Mouse (Mus musculus) CH12.LX (cell line): ENCODE results near the gene Mpped1. TPM values are rescaled to one million over a fixed set of nuclear protein-coding genes. Genes with fewer than 3 reads are reported as not detected.

ENCODE experiments used
- DNase-seq: peaks from one replicate; pipeline ENCODE4 v3.0.0-alpha.2; 2013; ENCODE audit errors: extremely low read depth
- H3K27ac ChIP-seq: 2 replicates; pipeline ENCODE4 v1.5.1; 2012; ENCODE audit warnings: low read depth, mild to moderate bottlenecking, control low read depth, moderate library complexity; ENCODE audit not compliant: insufficient read depth
- H3K27me3 ChIP-seq: replicated peaks from 2 replicates; pipeline ENCODE3; 2012; ENCODE audit warnings: inconsistent platforms
- H3K36me3 ChIP-seq, 2 experiments: replicated peaks in 1 of 2; 2 replicates each; pipeline versions ENCODE3 to v1.6.1; 2012; ENCODE audit warnings: inconsistent platforms in 1 of 2, low read length in 1 of 2, mild to moderate bottlenecking in 1 of 2, mixed read lengths in 1 of 2, moderate library complexity in 1 of 2; ENCODE audit not compliant: control insufficient read depth in 1 of 2, insufficient read depth in 1 of 2
- H3K4me1 ChIP-seq, 2 experiments: 2 replicates each; pipeline ENCODE4 v1.6.1; 2012; ENCODE audit warnings: inconsistent platforms in 1 of 2, moderate library complexity in 1 of 2; ENCODE audit not compliant: insufficient read depth in 2 of 2, control insufficient read depth in 1 of 2
- H3K4me2 ChIP-seq: 2 replicates; pipeline ENCODE4 v1.6.1; 2012; ENCODE audit warnings: low read depth, mild to moderate bottlenecking, control low read depth; ENCODE audit not compliant: poor library complexity, insufficient read depth, severe bottlenecking
- H3K4me3 ChIP-seq, 3 experiments: fragments of 150-350 bp in 1 of 3; sonication (generic) in 1 of 3; replicated peaks in 1 of 3; 2 replicates each; pipeline versions ENCODE3 to v1.5.1; 2011 to 2012; ENCODE audit warnings: low read depth in 2 of 3, low read length in 2 of 3, mild to moderate bottlenecking in 2 of 3, moderate library complexity in 2 of 3, control low read depth in 1 of 3, improper control_type of control experiment in 1 of 3, inconsistent platforms in 1 of 3, mixed read lengths in 1 of 3; ENCODE audit not compliant: poor library complexity in 1 of 3
- H3K79me2 ChIP-seq: replicated peaks from 2 replicates; pipeline ENCODE4 v1.6.1; 2012; ENCODE audit warnings: mild to moderate bottlenecking, moderate library complexity; ENCODE audit not compliant: control insufficient read depth, poor library complexity, insufficient read depth, severe bottlenecking; ENCODE audit errors: extremely low read depth
- H3K9ac ChIP-seq: 2 replicates; pipeline ENCODE4 v1.6.1; 2012; ENCODE audit warnings: low read depth, mild to moderate bottlenecking, control low read depth, moderate library complexity; ENCODE audit not compliant: insufficient read depth
- H3K9me3 ChIP-seq: replicated peaks from 2 replicates; pipeline ENCODE3; 2012; ENCODE audit warnings: low read length, inconsistent platforms, mixed read lengths
- BHLHE40 ChIP-seq: IDR thresholded peaks from 2 replicates; pipeline ENCODE4 v1.6.1; 2011; ENCODE audit warnings: mild to moderate bottlenecking, low read depth, low read length, improper control_type of control experiment
- CHD2 ChIP-seq: IDR thresholded peaks from 2 replicates; pipeline ENCODE4 v1.6.1; 2011; ENCODE audit warnings: low read length, improper control_type of control experiment
- CTCF ChIP-seq, 2 experiments: IDR thresholded peaks in 1 of 2; conservative IDR thresholded peaks in 1 of 2; 2 replicates each; pipeline ENCODE4 v1.5.1; 2011 to 2012; ENCODE audit warnings: low read depth in 2 of 2, low read length in 2 of 2, improper control_type of control experiment in 1 of 2, inconsistent platforms in 1 of 2, mild to moderate bottlenecking in 1 of 2, moderate library complexity in 1 of 2
- E2F4 ChIP-seq: IDR thresholded peaks from 2 replicates; pipeline ENCODE4 v1.6.1; 2011; ENCODE audit warnings: low read depth, low read length, improper control_type of control experiment; ENCODE audit not compliant: insufficient replicate concordance
- EP300 ChIP-seq: IDR thresholded peaks from 2 replicates; pipeline ENCODE4 v1.6.1; 2011; ENCODE audit warnings: low read length, improper control_type of control experiment
- HCFC1 ChIP-seq: IDR thresholded peaks from 2 replicates; pipeline ENCODE4 v1.6.1; 2012; ENCODE audit warnings: low read depth, mild to moderate bottlenecking, inconsistent platforms, low read length, improper control_type of control experiment
- KAT2A ChIP-seq: IDR thresholded peaks from 2 replicates; pipeline ENCODE4 v1.6.1; 2012; ENCODE audit warnings: low read length, improper control_type of control experiment, inconsistent platforms; ENCODE audit not compliant: insufficient replicate concordance
- MAFK ChIP-seq: IDR thresholded peaks from 2 replicates; pipeline ENCODE4 v1.6.1; 2011; ENCODE audit warnings: low read length, improper control_type of control experiment; ENCODE audit not compliant: insufficient replicate concordance
- MAX ChIP-seq: IDR thresholded peaks from 2 replicates; pipeline ENCODE4 v1.6.1; 2011; ENCODE audit warnings: low read length, improper control_type of control experiment
- MAZ ChIP-seq: IDR thresholded peaks from 2 replicates; pipeline ENCODE4 v1.6.1; 2012; ENCODE audit warnings: low read depth, mild to moderate bottlenecking, inconsistent platforms, low read length, improper control_type of control experiment, moderate library complexity
- MXI1 ChIP-seq: IDR thresholded peaks from 2 replicates; pipeline ENCODE4 v1.6.1; 2011; ENCODE audit warnings: mild to moderate bottlenecking, low read depth, low read length, improper control_type of control experiment
- NRF1 ChIP-seq: IDR thresholded peaks from 2 replicates; pipeline ENCODE4 v1.6.1; 2014; ENCODE audit warnings: low read depth, mild to moderate bottlenecking, inconsistent platforms, low read length, improper control_type of control experiment, moderate library complexity
- RAD21 ChIP-seq: IDR thresholded peaks from 2 replicates; pipeline ENCODE4 v1.6.1; 2011; ENCODE audit warnings: low read depth, mild to moderate bottlenecking, low read length, improper control_type of control experiment, moderate library complexity
- RCOR1 ChIP-seq: conservative IDR thresholded peaks from 2 replicates; pipeline ENCODE4 v1.6.1; 2012; ENCODE audit warnings: low read depth, mild to moderate bottlenecking, inconsistent platforms, low read length, improper control_type of control experiment
- SIN3A ChIP-seq: IDR thresholded peaks from 2 replicates; pipeline ENCODE4 v1.6.1; 2012; ENCODE audit warnings: low read length, improper control_type of control experiment, inconsistent platforms
- SMC3 ChIP-seq: IDR thresholded peaks from 2 replicates; pipeline ENCODE4 v1.6.1; 2011; ENCODE audit warnings: low read depth, low read length, improper control_type of control experiment
- TBP ChIP-seq: conservative IDR thresholded peaks from 2 replicates; pipeline ENCODE4 v1.6.1; 2011; ENCODE audit warnings: low read depth, low read length, improper control_type of control experiment
- TCF12 ChIP-seq: IDR thresholded peaks from 2 replicates; pipeline ENCODE4 v1.6.1; 2014; ENCODE audit warnings: low read depth, mild to moderate bottlenecking, inconsistent platforms, low read length, improper control_type of control experiment
- USF2 ChIP-seq: conservative IDR thresholded peaks from 2 replicates; pipeline ENCODE4 v1.6.1; 2011; ENCODE audit warnings: low read depth, low read length, improper control_type of control experiment
- ZC3H11A ChIP-seq: IDR thresholded peaks from 2 replicates; pipeline ENCODE4 v1.6.1; 2012; ENCODE audit warnings: low read depth, mild to moderate bottlenecking, inconsistent platforms, low read length, improper control_type of control experiment
- ZMIZ1 ChIP-seq: IDR thresholded peaks from 2 replicates; pipeline ENCODE4 v1.6.1; 2012; ENCODE audit warnings: low read depth, mild to moderate bottlenecking, inconsistent platforms, low read length, improper control_type of control experiment
- ZNF384 ChIP-seq: IDR thresholded peaks from 2 replicates; pipeline ENCODE4 v1.6.1; 2012; ENCODE audit warnings: low read depth, low read length, improper control_type of control experiment, inconsistent platforms
- dilution Hi-C: fragments of 300-500 bp; cut with MboI; formaldehyde crosslinking; loops from 2 replicates; pipeline ENCODE4 v1.14.3; 2020; ENCODE audit warnings: low sequenced_read_pairs; ENCODE audit not compliant: extremely low pct_unique_long_range_greater_than_20kb, extremely low pct_ligation_motif_present
- in situ Hi-C: fragments of 300-500 bp; cut with MboI; formaldehyde crosslinking; loops from 3 replicates; pipeline ENCODE4 v1.14.3; 2019; ENCODE audit warnings: low sequenced_read_pairs, low pct_ligation_motif_present, low pct_unique_long_range_greater_than_20kb, mixed read lengths
- polyA plus RNA-seq: library from polyadenylated mRNA; unstranded; fragments of >175 nt; gene quantifications from 2 replicates; pipeline ENCODE4 v1.2.1, GENCODE M21; 2012; ENCODE audit warnings: low read depth; ENCODE audit not compliant: insufficient read length
- total RNA-seq, 2 experiments: library from RNA; depleted of rRNA; stranded (reverse); fragments of 300-350 nt in 1 of 2; fragments of >200 nt in 1 of 2; gene quantifications; 2 replicates each; pipeline ENCODE4 v1.2.3; 2012 to 2014

Gene Mpped1
- total and polyA plus RNA-seq, 3 experiments: 0.07 to 0.42 TPM; not detected in 1

DNA sequence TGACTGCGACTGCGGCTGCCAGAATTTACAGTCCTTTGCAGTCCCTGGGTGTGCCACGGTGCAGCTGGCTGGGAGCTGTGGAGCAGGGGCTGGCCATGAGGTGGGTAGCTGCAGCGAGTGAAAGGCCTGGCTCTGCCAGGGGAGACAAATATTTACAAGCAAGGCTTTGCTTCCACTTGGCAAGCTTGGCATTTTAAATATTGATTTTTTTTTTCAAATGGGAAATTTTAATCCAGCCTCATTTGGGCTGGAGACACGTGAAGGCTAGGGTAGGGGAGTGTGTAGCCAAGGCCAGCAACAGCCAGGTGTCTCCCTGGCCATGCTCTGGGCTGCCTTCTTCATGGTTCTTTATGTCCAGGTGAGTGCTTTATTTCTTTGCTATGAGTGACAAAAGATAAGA lies 21.7 kb downstream of the Mpped1 start:
- no peak overlapping the region for H3K9ac ChIP-seq
- peaks cover 91% of the 10 kb centered on the region for H3K27me3 ChIP-seq
- no peak for DNase-seq
- H3K4me2 ChIP-seq: no peak overlapping the region
- no peaks in the 10 kb centered on the region for H3K36me3 ChIP-seq
- H3K27ac ChIP-seq: no peak overlapping the region
- TF ChIP-seq BHLHE40 (no peak), TCF12 (no peak), RAD21 (no peak), HCFC1 (no peak), MXI1 (no peak), ZNF384 (no peak), MAX (no peak), ZMIZ1 (no peak), NRF1 (no peak), MAFK (no peak), SMC3 (no peak), TBP (no peak), RCOR1 (no peak)
- H3K4me1 ChIP-seq: no peaks in the 10 kb centered on the region
- in situ Hi-C loops: no loop called here
- no peak overlapping the region for H3K4me3 ChIP-seq
- H3K9me3 ChIP-seq: no peaks in the 10 kb centered on the region
- no peaks in the 10 kb centered on the region for H3K79me2 ChIP-seq
- dilution Hi-C loops: no loop called here

DNA sequence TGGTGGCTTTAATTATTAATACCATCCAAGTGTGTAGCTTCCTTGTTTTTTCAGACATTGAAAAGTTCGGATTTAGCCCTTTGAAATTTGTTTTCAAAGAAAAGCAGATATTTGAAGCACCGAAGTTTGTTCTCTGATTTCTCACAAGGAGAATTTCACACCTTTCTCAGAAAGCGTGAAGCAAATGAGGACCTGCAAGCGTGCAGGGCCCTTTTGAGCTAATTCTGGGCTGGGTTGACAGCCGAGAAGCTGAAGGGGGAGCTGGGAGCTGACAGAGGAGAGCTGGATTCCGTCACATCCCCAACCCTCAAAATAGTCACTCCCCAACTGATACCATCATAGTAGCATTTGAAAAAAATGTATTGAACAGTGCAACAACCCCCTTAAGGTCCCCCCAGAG lies 34.8 kb downstream of the Mpped1 start:
- Histone ChIP-seq H3K9me3 (peaks cover 14% of the 10 kb centered on the region), H3K36me3 (no peaks in the 10 kb centered on the region), H3K79me2 (no peaks in the 10 kb centered on the region), H3K4me1 (no peaks in the 10 kb centered on the region), H3K27me3 (peaks cover 73% of the 10 kb centered on the region), H3K4me3 (no peak overlapping the region), H3K4me2 (no peak overlapping the region), H3K9ac (no peak overlapping the region), H3K27ac (no peak overlapping the region)
- dilution Hi-C loops (no loop called here), in situ Hi-C loops (no loop called here)
- no peak for DNase-seq
- no peak for TF ChIP-seq EP300
- TF ChIP-seq ZC3H11A: no peak
- TF ChIP-seq CTCF (conservative IDR thresholded peaks at IDR 0.05 in 1 of 2, IDR thresholded peaks at IDR 0.05 in 1 of 2; ENCODE audit: low read depth in 2 of 2, low read length in 2 of 2): no peak
- TF ChIP-seq SIN3A: no peak
- no peak for TF ChIP-seq NRF1
- TF ChIP-seq USF2: no peak
- no peak for TF ChIP-seq CHD2
- TF ChIP-seq E2F4: no peak
- no peak for TF ChIP-seq KAT2A
- TF ChIP-seq MAZ: no peak
- no peak for TF ChIP-seq SMC3
